14 mouse cellular contexts compared by ENCODE assay signal in the genomic region with DNA sequence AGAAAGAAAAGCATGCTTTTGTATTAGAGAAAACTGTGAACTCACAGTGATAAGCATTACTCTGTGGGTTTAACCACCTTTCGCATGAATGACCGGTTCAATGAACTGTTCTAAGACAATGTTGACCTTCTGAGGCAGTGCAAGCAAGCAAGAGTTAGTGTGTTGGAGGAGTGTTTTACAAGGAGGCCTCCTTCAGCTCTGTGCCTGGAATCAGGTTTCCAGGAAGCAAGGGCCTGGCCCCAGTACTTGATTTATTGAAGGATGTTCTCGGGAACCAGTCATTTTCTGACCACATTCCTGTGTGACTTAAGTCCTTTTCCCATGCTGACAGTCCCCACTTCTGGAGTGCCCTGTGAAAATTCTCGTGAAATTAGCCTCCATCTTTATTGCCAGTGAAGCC. TPM values are rescaled to one million over a fixed set of nuclear protein-coding genes. Genes with fewer than 3 reads are reported as not detected.
DNase-seq lines count a peak whose midpoint lies in the region; ATAC-seq and TF ChIP-seq lines count a peak whose summit lies in the region.
"Had no signal": no experiment of that assay in that cellular context is flagged by ENCODE, and none has a peak within 500 bp of the region (broad histone marks: within the 10 kb centered on the region; RNA-seq: fewer than 3 reads in every experiment).

No protein-coding gene starts in this region.

- no peak overlapping the region for H3K27ac ChIP-seq in intestine, postnatal 0 days (ENCODE audit: low read depth, low read length)
- no peak overlapping the region for H3K27ac ChIP-seq in cerebellum, adult 2 months (ENCODE audit: insufficient read depth, low read length)
- H3K27ac ChIP-seq: heart, adult 2 months had no signal

- no peaks in the 10 kb centered on the region for H3K27me3 ChIP-seq in Patski
- H3K27me3 ChIP-seq in intestine, postnatal 0 days (replicated peaks; ENCODE audit: control insufficient read depth, insufficient read depth, low read length): peaks cover 6% of the 10 kb centered on the region
- no peaks in the 10 kb centered on the region for H3K27me3 ChIP-seq in cerebellum, adult 2 months (ENCODE audit: control insufficient read depth, insufficient read depth, low read length)

- no peaks in the 10 kb centered on the region for H3K9me3 ChIP-seq in intestine, postnatal 0 days (ENCODE audit: control insufficient read depth)

- POLR2A ChIA-PET in Patski (lab: Charles Lee): no interaction called here

- no peak for TF ChIP-seq CTCF in Patski (IDR thresholded peaks at IDR 0.05)
- no peak for TF ChIP-seq CTCF in intestine, postnatal 0 days (IDR thresholded peaks at IDR 0.05; ENCODE audit: low read depth)
- TF ChIP-seq CTCF in cerebellum, adult 2 months (IDR thresholded peaks at IDR 0.05; ENCODE audit: borderline replicate concordance, insufficient read depth, low read depth, low read length): no peak

- no peak overlapping the region for H3K9ac ChIP-seq in intestine, postnatal 0 days (ENCODE audit: low read depth, low read length)

- CTCF ChIA-PET in Patski (lab: Charles Lee): interaction anchor here (0.8 to 3.1 kb wide), 4 partner anchors 12 to 204 kb away, joined by 3 to 13 read pairs (median 3); no protein-coding TSS in a partner anchor

- no peak overlapping the region for H3K4me2 ChIP-seq in intestine, postnatal 0 days (replicated peaks; ENCODE audit: low read depth)

- no peaks in the 10 kb centered on the region for H3K36me3 ChIP-seq in intestine, postnatal 0 days (ENCODE audit: control insufficient read depth, insufficient read depth)

- 29% methylated on average over 4 of the region's 4 CpGs for WGBS in intestine, postnatal 0 days
- WGBS in cerebellum, adult 2 months: 89% methylated on average over 4 of the region's 4 CpGs

- peak; percentile 35 for DNase-seq in heart, adult 11 months
- DNase-seq in heart, adult 18-20 months: no peak
- peak; percentile 33 for DNase-seq in Patski (ENCODE audit: low read depth, low spot score)
- DNase-seq in lung, postnatal 10 days: peak; percentile 21
- DNase-seq in spleen, postnatal 4 days (ENCODE audit: low spot score in 2 of 2): no peak
- no peak for DNase-seq in gastrocnemius, adult 8-10 months (ENCODE audit: low spot score in 2 of 2)
- DNase-seq in cerebellum, adult 2 months: no peak
- DNase-seq: cerebellum, postnatal 36 days; layer of hippocampus, postnatal 36 days; right cerebral cortex, postnatal 4 days had no signal

- no peak overlapping the region for H3K4me3 ChIP-seq in intestine, postnatal 0 days (ENCODE audit: low read depth, low read length)
- no peak overlapping the region for H3K4me3 ChIP-seq in cerebellum, adult 2 months (replicated peaks; ENCODE audit: insufficient read depth, low read depth, low read length)
- H3K4me3 ChIP-seq: heart, adult 2 months had no signal

- in situ Hi-C loops in Patski (cut with MboI; ENCODE audit: low pct_unique_long_range_greater_than_20kb): loop anchor here (10.0 kb wide), 3 partner anchors 170 to 510 kb away; a partner anchor contains a TSS

- H3K4me1 ChIP-seq in intestine, postnatal 0 days (replicated peaks; ENCODE audit: control insufficient read depth, insufficient read depth, low read length): 0 out of 2 replicates have a peak, but pooled peaks cover 7% of the 10 kb centered on the region
- no peaks in the 10 kb centered on the region for H3K4me1 ChIP-seq in cerebellum, adult 2 months (ENCODE audit: control insufficient read depth, insufficient read depth, low read length)

- TF ChIP-seq POLR2A in cerebellum, adult 2 months (IDR thresholded peaks at IDR 0.05; ENCODE audit: borderline replicate concordance, insufficient read depth, low read length): no peak

- peak; percentile 33 for ATAC-seq in Patski
- peak; percentile 42; the same call in 1 of the 2 replicates for ATAC-seq in intestine, postnatal 0 days

RNA-seq across cellular contexts. Expression of a gene that starts 5.5 kb away (rescaled TPM):
- under 1 TPM; 0.18 to 0.30 TPM for total RNA-seq in heart, adult 18-20 months (2021)
- 2.3 TPM for polyA plus RNA-seq in Patski (2021)
- polyA plus RNA-seq in intestine, postnatal 0 days (2015; fragmentation: Nextera tagmentation; extraction: Ambion mirVana): 0.14 and 0.18 TPM in 2 replicates
- total RNA-seq in gastrocnemius, adult 8-10 months (2022): 1 to 10 TPM in 3 of 4 experiments, not detected in 1; 1.2 to 2.4 (median 2.4) TPM
- polyA plus RNA-seq in cerebellum, adult 2 months (2012; rRNA removed): 0.81 and 0.88 TPM in 2 replicates

RNA-seq across cellular contexts. Expression of a gene that starts 35.9 kb away (rescaled TPM):
- 10 to 100 TPM; 62.8 to 77.7 TPM for total RNA-seq in heart, adult 18-20 months (2021)
- polyA plus RNA-seq in Patski (2021): not detected
- 4.1 and 4.9 TPM in 2 replicates for polyA plus RNA-seq in intestine, postnatal 0 days (2015; fragmentation: Nextera tagmentation; extraction: Ambion mirVana)
- 10 to 100 TPM; 49.1 to 54.8 (median 53.1) TPM for total RNA-seq in gastrocnemius, adult 8-10 months (2022)
- 0.33 and 0.51 TPM in 2 replicates for polyA plus RNA-seq in cerebellum, adult 2 months (2012; rRNA removed)
- total RNA-seq: adrenal gland, postnatal 14 days; megakaryocyte, adult 5-6 weeks had no signal

Comparison
In these comparisons a context has a peak if more than half of its experiments do, and no peak if none do; other contexts are left out.
1. DNase-seq: peak in heart, adult 11 months (single experiment), Patski (single experiment) and lung, postnatal 10 days (single experiment); none in heart, adult 18-20 months (0 of 2), spleen, postnatal 4 days (0 of 2), gastrocnemius, adult 8-10 months (0 of 2) and cerebellum, adult 2 months (0 of 2).